In the genomic region with DNA sequence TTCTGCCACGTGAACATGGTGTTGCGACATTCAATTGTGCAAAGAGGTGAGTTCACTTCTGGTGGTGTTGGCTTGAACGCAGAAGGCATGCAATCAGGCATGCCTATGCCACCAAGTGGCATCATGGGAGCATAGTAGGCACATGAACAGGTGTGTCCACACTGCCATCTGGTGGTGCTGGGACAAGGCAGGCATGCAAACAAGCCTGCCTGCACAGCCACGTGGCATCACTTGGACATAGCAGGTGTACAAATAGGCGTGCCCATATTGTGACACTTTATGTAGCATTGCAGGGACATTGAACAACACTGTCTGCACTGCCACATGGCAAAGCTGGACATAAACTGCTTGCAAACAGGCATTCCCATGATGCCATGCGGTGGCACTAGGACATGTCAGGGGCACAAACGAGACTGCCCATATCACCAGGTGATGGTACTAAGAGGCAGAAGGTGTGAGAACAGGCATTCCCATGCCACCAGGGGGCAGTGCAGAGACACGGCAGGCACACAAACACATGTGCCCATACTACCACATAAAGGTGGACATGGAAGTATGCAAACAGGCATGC, we compare ENCODE assay signal across 8 mouse cellular contexts. TPM values are rescaled to one million over a fixed set of nuclear protein-coding genes. Genes with fewer than 3 reads are reported as not detected.
DNase-seq lines count a peak whose midpoint lies in the region; ATAC-seq lines count a peak whose summit lies in the region.

No protein-coding gene starts in this region.

- no peaks in the 10 kb centered on the region for H3K27me3 ChIP-seq in lung, embryonic 16.5 days (ENCODE audit: control insufficient read depth, insufficient read depth, low read depth, low read length)

- H3K4me3 ChIP-seq in lung, embryonic 16.5 days (ENCODE audit: low read length), result no peak overlapping the region

- no peak overlapping the region for H3K4me2 ChIP-seq in lung, embryonic 16.5 days (ENCODE audit: low read depth, low read length)

- H3K36me3 ChIP-seq in lung, embryonic 16.5 days (ENCODE audit: control insufficient read depth, insufficient read depth, low read length), result no peaks in the 10 kb centered on the region

- 46% methylated on average over 8 of the region's 8 CpGs for WGBS in lung, embryonic 16.5 days

- no peaks in the 10 kb centered on the region for H3K4me1 ChIP-seq in lung, embryonic 16.5 days (replicated peaks; ENCODE audit: control insufficient read depth, insufficient read depth, low read length)

- H3K9ac ChIP-seq in lung, embryonic 16.5 days (ENCODE audit: low read length), result no peak overlapping the region

- ATAC-seq in lung, embryonic 16.5 days (ENCODE audit: low read depth), result 0 out of 2 replicates have a peak, but pooled peaks have one; percentile 6

- no peak overlapping the region for H3K27ac ChIP-seq in lung, embryonic 16.5 days (ENCODE audit: low read length)

- H3K9me3 ChIP-seq in lung, embryonic 16.5 days (ENCODE audit: control insufficient read depth, low read length), result no peaks in the 10 kb centered on the region

- peak; percentile 92 for DNase-seq in A20 (ENCODE audit: low read depth, low spot score)
- DNase-seq in MEL-GATA-1-ER (ENCODE audit: extremely low read depth, low read depth), result peak; percentile 26
- peak; percentile 86 to 87 for DNase-seq in cerebellum, postnatal 10 days
- peak; percentile 30 to 45 for DNase-seq in gastrocnemius, adult 8-10 months (ENCODE audit: low spot score in 2 of 2)
- DNase-seq in kidney, postnatal 4 days, result peak; percentile 83 to 87
- DNase-seq in ovary, postnatal 36 days (ENCODE audit: low spot score), result peak; percentile 66
- peak; percentile 80 for DNase-seq in thymus, postnatal 14 days

RNA-seq across cellular contexts. Expression of a gene that starts 27.8 kb away (rescaled TPM):
- total RNA-seq in gastrocnemius, adult 8-10 months (2022), result 10 to 100 TPM; 30.9 to 40.8 (median 32.1) TPM
- polyA plus RNA-seq in lung, embryonic 16.5 days (2015; fragmentation: Nextera tagmentation; extraction: Ambion mirVana), result 78.7 and 81.8 TPM in 2 replicates

Comparison
In these comparisons a context has a peak if more than half of its experiments do, and no peak if none do; other contexts are left out.
1. DNase-seq: peak in every context shown above with its lines; median percentile 92 in A20; 86 in cerebellum, postnatal 10 days; 85 in kidney, postnatal 4 days; 80 in thymus, postnatal 14 days; 66 in ovary, postnatal 36 days; 38 in gastrocnemius, adult 8-10 months; 26 in MEL-GATA-1-ER.